Mouse (Mus musculus) lung, postnatal 0 days (tissue): ENCODE data around the gene Gpr137. TPM values are rescaled to one million over a fixed set of nuclear protein-coding genes. Genes with fewer than 3 reads are reported as not detected.

ENCODE experiments used
- ATAC-seq: fragments of 200-750 bp; cut with Nextera tagmentation; 2 replicates; pipeline ENCODE4 v1.8.0; 2017; ENCODE audit warnings: moderate library complexity
- DNase-seq: peaks from one replicate; pipeline ENCODE4 v3.0.0-alpha.2; 2016; ENCODE audit warnings: low spot score
- H3K27ac ChIP-seq: fragments of 300-500 bp; sonication (generic); 2 replicates; pipeline ENCODE4 v1.5.1; 2014; ENCODE audit warnings: antibody characterized with exemption, mild to moderate bottlenecking, low read length, mixed read lengths
- H3K27me3 ChIP-seq: fragments of 300-500 bp; sonication (generic); replicated peaks from 2 replicates; pipeline ENCODE4 v1.6.1; 2014; ENCODE audit warnings: low read length, mixed read lengths; ENCODE audit not compliant: insufficient read depth
- H3K36me3 ChIP-seq: fragments of 300-500 bp; sonication (generic); 2 replicates; pipeline ENCODE4 v1.6.1; 2014; ENCODE audit warnings: low read length, mixed read lengths; ENCODE audit not compliant: insufficient read depth
- H3K4me1 ChIP-seq: fragments of 300-500 bp; sonication (generic); 2 replicates; pipeline ENCODE4 v1.6.1; 2014; ENCODE audit warnings: antibody characterized with exemption, low read depth, low read length, mixed read lengths; ENCODE audit not compliant: insufficient read depth
- H3K4me2 ChIP-seq: fragments of 300-500 bp; sonication (generic); replicated peaks from 2 replicates; pipeline ENCODE4 v1.6.1; 2014; ENCODE audit warnings: low read depth, mild to moderate bottlenecking, low read length, moderate library complexity, mixed read lengths
- H3K4me3 ChIP-seq: fragments of 300-500 bp; sonication (generic); 2 replicates; pipeline ENCODE4 v1.5.1; 2014; ENCODE audit warnings: low read depth, low read length
- H3K9ac ChIP-seq: fragments of 300-500 bp; sonication (generic); replicated peaks from 2 replicates; pipeline ENCODE4 v1.6.1; 2014; ENCODE audit warnings: low read depth, mild to moderate bottlenecking
- H3K9me3 ChIP-seq: fragments of 300-500 bp; sonication (generic); 2 replicates; pipeline ENCODE4 v1.6.1; 2016; ENCODE audit warnings: low read length, mixed read lengths
- CTCF ChIP-seq: IDR thresholded peaks from 2 replicates; pipeline ENCODE4 v1.5.1; 2016; ENCODE audit warnings: antibody characterized with exemption, mild to moderate bottlenecking
- EP300 ChIP-seq: IDR thresholded peaks from 2 replicates; pipeline ENCODE4 v1.6.1; 2016; ENCODE audit warnings: antibody characterized with exemption, mild to moderate bottlenecking, control low read depth
- WGBS: fragments of 180-500 bp; shearing (Covaris S2); extraction: QIAGEN DNeasy Blood & Tissue Kit; methylation state at CpG from one replicate; pipeline ENCODE4 v1.1.7; 2014; 5-methylcytosine and 5-hydroxymethylcytosine counted together
- polyA plus RNA-seq: library from polyadenylated mRNA; unstranded; fragments of >200 nt; fragmentation: Nextera tagmentation; extraction: Ambion mirVana; gene quantifications from 2 replicates; pipeline ENCODE4 v1.2.1, GENCODE M21; 2015

Gene Gpr137
- polyA plus RNA-seq, 1 experiment from 2014 or later = 33.5 TPM

- H3K27me3 ChIP-seq = no peaks in the 10 kb centered on the region
- H3K4me2 ChIP-seq = no peak overlapping the region
- H3K9ac ChIP-seq = no peak overlapping the region
- no peaks in the 10 kb centered on the region for H3K36me3 ChIP-seq
- 80% methylated on average over 4 of the region's 4 CpGs for WGBS
- ATAC-seq = no peak
- H3K4me1 ChIP-seq = peaks cover 6% of the 10 kb centered on the region; the same call in 1 of the 2 replicates
- no peak overlapping the region for H3K4me3 ChIP-seq
- no peak for DNase-seq
- no peaks in the 10 kb centered on the region for H3K9me3 ChIP-seq
- TF ChIP-seq CTCF = no peak
- TF ChIP-seq EP300 = no peak
- H3K27ac ChIP-seq = no peak overlapping the region
Measured at GRCm38 (mm10) chr19:6948186-6948585, 5.9 kb upstream of the Gpr137 start.

GRCm38 (mm10) chr19:6947742-6948141, 5.5 kb upstream of the Gpr137 start:
- H3K27ac ChIP-seq = no peak overlapping the region
- peaks cover 5% of the 10 kb centered on the region for H3K4me1 ChIP-seq
- H3K9me3 ChIP-seq = no peaks in the 10 kb centered on the region
- DNase-seq (no peak), ATAC-seq (no peak)
- no peak overlapping the region for H3K9ac ChIP-seq
- H3K4me3 ChIP-seq = no peak overlapping the region
- TF ChIP-seq EP300 (no peak), CTCF (no peak)
- H3K4me2 ChIP-seq = no peak overlapping the region
- no peaks in the 10 kb centered on the region for H3K27me3 ChIP-seq
- H3K36me3 ChIP-seq = no peaks in the 10 kb centered on the region
- 61% methylated on average over 4 of the region's 4 CpGs for WGBS

GRCm38 (mm10) chr19:6943709-6944108, 1.4 kb upstream of the Gpr137 start:
- H3K4me2 ChIP-seq = no peak overlapping the region
- WGBS = 92% methylated on average over 6 of the region's 6 CpGs
- ATAC-seq = no peak
- no peaks in the 10 kb centered on the region for H3K9me3 ChIP-seq
- H3K9ac ChIP-seq = no peak overlapping the region
- no peak for DNase-seq
- H3K27me3 ChIP-seq = no peaks in the 10 kb centered on the region
- H3K4me1 ChIP-seq = peaks cover 4% of the 10 kb centered on the region
- H3K36me3 ChIP-seq = no peaks in the 10 kb centered on the region
- TF ChIP-seq EP300 (no peak), CTCF (no peak)
- no peak overlapping the region for H3K27ac ChIP-seq
- H3K4me3 ChIP-seq = no peak overlapping the region

- DNase-seq (no peak), ATAC-seq (no peak)
- no peaks in the 10 kb centered on the region for H3K9me3 ChIP-seq
- H3K27me3 ChIP-seq = no peaks in the 10 kb centered on the region
- TF ChIP-seq CTCF (no peak), EP300 (no peak)
- H3K36me3 ChIP-seq = no peaks in the 10 kb centered on the region
- H3K4me1 ChIP-seq = peaks cover 4% of the 10 kb centered on the region
- H3K9ac ChIP-seq = peak overlapping the region; percentile 61; the same call in 1 of the 2 replicates
- H3K4me2 ChIP-seq = peak overlapping the region; percentile 92
- 26% methylated on average over 5 of the region's 5 CpGs for WGBS
- peak overlapping the region; percentile 84 for H3K4me3 ChIP-seq
- H3K27ac ChIP-seq = peak overlapping the region; percentile 93
Measured at GRCm38 (mm10) chr19:6942764-6943163, 484 bp upstream of the Gpr137 start.

- ATAC-seq = peak; percentile 84
- H3K4me2 ChIP-seq = peak within 1 kb of the TSS; percentile 92
- under 1% methylated on average over 82 of the region's 83 CpGs for WGBS
- H3K27me3 ChIP-seq = no peaks in the 10 kb centered on the region
- no peaks in the 10 kb centered on the region for H3K36me3 ChIP-seq
- peak; percentile 86 for TF ChIP-seq EP300
- peak; percentile 2 for TF ChIP-seq CTCF
- H3K9me3 ChIP-seq = no peaks in the 10 kb centered on the region
- H3K4me1 ChIP-seq = peaks cover 4% of the 10 kb centered on the region
- DNase-seq = peak; percentile 93
- peak within 1 kb of the TSS; percentile 84 for H3K4me3 ChIP-seq
- peak within 1 kb of the TSS; percentile 61 for H3K9ac ChIP-seq
- peak within 1 kb of the TSS; percentile 93 for H3K27ac ChIP-seq
Measured at GRCm38 (mm10) chr19:6941372-6942248, 670 bp downstream of the Gpr137 start, which contains the start of gene Bad. Gene Bad (plus strand): TSS chr19:6941861.
